Comparison of ENCODE assay signal across 12 mouse cellular contexts in the genomic region with DNA sequence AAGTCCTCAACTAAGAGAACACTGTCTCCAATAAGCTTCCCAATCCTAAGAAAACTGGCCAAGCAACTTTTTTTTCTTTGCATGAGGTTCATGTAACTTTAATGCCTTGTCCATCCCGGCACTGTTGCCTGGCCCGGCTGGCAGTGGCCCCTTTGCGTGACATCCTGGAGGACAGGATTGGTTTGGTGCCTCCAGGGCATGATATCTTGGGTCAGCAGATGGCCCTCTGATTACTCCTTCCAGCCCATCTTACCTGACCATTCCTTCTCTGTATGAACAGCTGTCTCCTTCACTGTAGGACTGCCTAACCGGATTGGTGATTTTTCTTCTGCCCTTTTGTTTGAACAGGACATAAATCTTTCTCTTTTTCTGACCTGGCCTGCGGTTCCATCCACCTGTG.
"Had no signal": no experiment of that assay in that cellular context is flagged by ENCODE, and none has a peak within 500 bp of the region (broad histone marks: within the 10 kb centered on the region; RNA-seq: fewer than 3 reads in every experiment).

No protein-coding gene starts in this region.

- H3K27ac ChIP-seq: kidney, embryonic 15.5 days; limb, embryonic 13.5 days; liver, embryonic 14.5 days; midbrain, embryonic 13.5 days had no signal

- H3K4me1 ChIP-seq: kidney, embryonic 15.5 days; limb, embryonic 13.5 days; midbrain, embryonic 13.5 days had no signal

- DNase-seq: kidney, postnatal 14 days; left cerebral cortex, postnatal 4 days; lung, adult 2 months; lung, postnatal 36 days; right cerebral cortex, adult 18-20 months; spleen, adult 18-20 months; thymus, adult 18-20 months; thymus, postnatal 14 days had no signal

- H3K4me3 ChIP-seq: kidney, embryonic 15.5 days; limb, embryonic 13.5 days; midbrain, embryonic 13.5 days had no signal
